Mouse (Mus musculus): ENCODE results near the gene Spag8. TPM values are rescaled to one million over a fixed set of nuclear protein-coding genes. Genes with fewer than 3 reads are reported as not detected.

The Spag8 gene
- polyA plus RNA-seq (2011; ENCODE audit: insufficient read length, low read depth, missing spikeins) = not detected in 2 replicates

- Histone ChIP-seq H3K27ac (ENCODE audit: insufficient read depth, low read length) (no peak within 1 kb of the TSS), H3K4me1 (ENCODE audit: control insufficient read depth, insufficient read depth, low read length) (no peaks in the 10 kb centered on the region), H3K4me3 (ENCODE audit: insufficient read depth, low read length) (no peak within 1 kb of the TSS)
- 0 out of 2 replicates have a peak, but pooled peaks have one; percentile 12 for TF ChIP-seq POLR2A (IDR thresholded peaks at IDR 0.05; ENCODE audit: low read depth, low read length)
- no peak for TF ChIP-seq CTCF (IDR thresholded peaks at IDR 0.05; ENCODE audit: borderline replicate concordance, insufficient read depth, low read length)
These were observed at the start of gene Spag8 for GRCm38 (mm10) chr4:43653161-43654015. TSS of gene Spag8 (minus strand) at chr4:43653594.

- Histone ChIP-seq H3K4me1 (ENCODE audit: control insufficient read depth, insufficient read depth, low read length) (no peaks in the 10 kb centered on the region), H3K4me3 (ENCODE audit: insufficient read depth, low read length) (no peak within 1 kb of the TSS), H3K27ac (ENCODE audit: insufficient read depth, low read length) (no peak within 1 kb of the TSS)
- no peak for TF ChIP-seq POLR2A (IDR thresholded peaks at IDR 0.05; ENCODE audit: low read depth, low read length)
- TF ChIP-seq CTCF (IDR thresholded peaks at IDR 0.05; ENCODE audit: borderline replicate concordance, insufficient read depth, low read length) = no peak
These were observed 47.3 kb upstream of the Spag8 start, which contains the start of gene Olfr70 for GRCm38 (mm10) chr4:43700707-43701106. TSS of gene Olfr70 (minus strand) at chr4:43700807.

- Histone ChIP-seq H3K27ac (ENCODE audit: insufficient read depth, low read length) (no peak overlapping the region), H3K4me3 (ENCODE audit: insufficient read depth, low read length) (no peak overlapping the region), H3K4me1 (ENCODE audit: control insufficient read depth, insufficient read depth, low read length) (peaks cover 6% of the 10 kb centered on the region; the same call in 1 of the 2 replicates)
- TF ChIP-seq POLR2A (IDR thresholded peaks at IDR 0.05; ENCODE audit: low read depth, low read length) (no peak), CTCF (IDR thresholded peaks at IDR 0.05; ENCODE audit: borderline replicate concordance, insufficient read depth, low read length) (no peak)
These were observed 43.2 kb upstream of the Spag8 start for GRCm38 (mm10) chr4:43696561-43696960.

GRCm38 (mm10) chr4:43695249-43695671 lies 41.9 kb upstream of the Spag8 start:
- peaks cover 6% of the 10 kb centered on the region; the same call in 1 of the 2 replicates for H3K4me1 ChIP-seq (ENCODE audit: control insufficient read depth, insufficient read depth, low read length)
- H3K4me3 ChIP-seq (ENCODE audit: insufficient read depth, low read length) = no peak overlapping the region
- TF ChIP-seq POLR2A (IDR thresholded peaks at IDR 0.05; ENCODE audit: low read depth, low read length) = no peak
- TF ChIP-seq CTCF (IDR thresholded peaks at IDR 0.05; ENCODE audit: borderline replicate concordance, insufficient read depth, low read length) = no peak
- no peak overlapping the region for H3K27ac ChIP-seq (ENCODE audit: insufficient read depth, low read length)

GRCm38 (mm10) chr4:43694439-43695248 lies 41.2 kb upstream of the Spag8 start:
- Histone ChIP-seq H3K4me1 (ENCODE audit: control insufficient read depth, insufficient read depth, low read length) (peaks cover 6% of the 10 kb centered on the region; the same call in 1 of the 2 replicates), H3K4me3 (ENCODE audit: insufficient read depth, low read length) (no peak overlapping the region), H3K27ac (ENCODE audit: insufficient read depth, low read length) (no peak overlapping the region)
- TF ChIP-seq POLR2A (IDR thresholded peaks at IDR 0.05; ENCODE audit: low read depth, low read length) (no peak), CTCF (IDR thresholded peaks at IDR 0.05; ENCODE audit: borderline replicate concordance, insufficient read depth, low read length) (no peak)

- H3K4me3 ChIP-seq (ENCODE audit: insufficient read depth, low read length) = no peak overlapping the region
- H3K27ac ChIP-seq (ENCODE audit: insufficient read depth, low read length) = no peak overlapping the region
- TF ChIP-seq POLR2A (IDR thresholded peaks at IDR 0.05; ENCODE audit: low read depth, low read length) = no peak
- no peak for TF ChIP-seq CTCF (IDR thresholded peaks at IDR 0.05; ENCODE audit: borderline replicate concordance, insufficient read depth, low read length)
- H3K4me1 ChIP-seq (ENCODE audit: control insufficient read depth, insufficient read depth, low read length) = peaks cover 6% of the 10 kb centered on the region; the same call in 1 of the 2 replicates
These were observed 40.4 kb upstream of the Spag8 start for GRCm38 (mm10) chr4:43693806-43694241.

- H3K4me3 ChIP-seq (ENCODE audit: insufficient read depth, low read length) = no peak overlapping the region
These were observed 37.6 kb upstream of the Spag8 start for GRCm38 (mm10) chr4:43691026-43691425.

GRCm38 (mm10) chr4:43690021-43690420 lies 36.6 kb upstream of the Spag8 start:
- TF ChIP-seq POLR2A (IDR thresholded peaks at IDR 0.05; ENCODE audit: low read depth, low read length) (no peak), CTCF (IDR thresholded peaks at IDR 0.05; ENCODE audit: borderline replicate concordance, insufficient read depth, low read length) (no peak)
- H3K27ac ChIP-seq (ENCODE audit: insufficient read depth, low read length) = no peak overlapping the region
- H3K4me3 ChIP-seq (ENCODE audit: insufficient read depth, low read length) = no peak overlapping the region
- peaks cover 6% of the 10 kb centered on the region; the same call in 1 of the 2 replicates for H3K4me1 ChIP-seq (ENCODE audit: control insufficient read depth, insufficient read depth, low read length)

More at GRCm38 (mm10) chr4:43691026-43691425, 37.6 kb upstream of the Spag8 start:
- no peak for TF ChIP-seq POLR2A (IDR thresholded peaks at IDR 0.05; ENCODE audit: low read depth, low read length)
- no peak for TF ChIP-seq CTCF (IDR thresholded peaks at IDR 0.05; ENCODE audit: borderline replicate concordance, insufficient read depth, low read length)
- Histone ChIP-seq H3K4me1 (ENCODE audit: control insufficient read depth, insufficient read depth, low read length) (peaks cover 6% of the 10 kb centered on the region; the same call in 1 of the 2 replicates), H3K27ac (ENCODE audit: insufficient read depth, low read length) (no peak overlapping the region)

GRCm38 (mm10) chr4:43679416-43680043 lies 26.1 kb upstream of the Spag8 start:
- H3K4me3 ChIP-seq (ENCODE audit: insufficient read depth, low read length) = no peak overlapping the region
- H3K27ac ChIP-seq (ENCODE audit: insufficient read depth, low read length) = no peak overlapping the region
- no peaks in the 10 kb centered on the region for H3K4me1 ChIP-seq (ENCODE audit: control insufficient read depth, insufficient read depth, low read length)
- no peak for TF ChIP-seq CTCF (IDR thresholded peaks at IDR 0.05; ENCODE audit: borderline replicate concordance, insufficient read depth, low read length)
- no peak for TF ChIP-seq POLR2A (IDR thresholded peaks at IDR 0.05; ENCODE audit: low read depth, low read length)

Measured in embryonic fibroblast, embryonic 13.5 days (primary cell).